Comparison of ENCODE assay signal across 8 mouse cellular contexts in genomic region chr10:7681343-7682025, GRCm38 (mm10). TPM values are rescaled to one million over a fixed set of nuclear protein-coding genes. Genes with fewer than 3 reads are reported as not detected.
DNase-seq lines count a peak whose midpoint lies in the region; ATAC-seq and TF ChIP-seq lines count a peak whose summit lies in the region.

No protein-coding gene starts in this region.

- peak; percentile 71 for DNase-seq in CD4-positive helper T cell, adult 2 months (ENCODE audit: low read depth, low spot score)
- peak; percentile 85 for DNase-seq in brain, embryonic 14.5 days (ENCODE audit: low read depth)
- peak; percentile 67 for DNase-seq in naive thymus-derived CD4-positive, alpha-beta T cell, adult 2 months (ENCODE audit: low read depth)
- DNase-seq in splenic B cell, adult 2 months (ENCODE audit: low read depth, low spot score), result peak; percentile 51

- peak overlapping the region; percentile 99 for H3K27ac ChIP-seq in heart, embryonic 12.5 days (ENCODE audit: poor library complexity, severe bottlenecking)
- peak overlapping the region; percentile 98 for H3K27ac ChIP-seq in kidney, embryonic 16.5 days (ENCODE audit: low read length)
- H3K27ac ChIP-seq in liver, embryonic 12.5 days, result peak overlapping the region; percentile 95

- ATAC-seq in heart, embryonic 12.5 days (ENCODE audit: insufficient number of reproducible peaks, low FRiP score), result peak; percentile 90
- ATAC-seq in kidney, embryonic 16.5 days (ENCODE audit: low FRiP score, low TSS enrichment), result peak; percentile 94
- ATAC-seq in liver, embryonic 12.5 days, result peak; percentile 81

- H3K27me3 ChIP-seq in erythroblast, embryonic 14.5 days (ENCODE audit: control insufficient read depth), result no peaks in the 10 kb centered on the region
- H3K27me3 ChIP-seq in heart, embryonic 12.5 days (replicated peaks), result no peaks in the 10 kb centered on the region
- H3K27me3 ChIP-seq in kidney, embryonic 16.5 days (ENCODE audit: insufficient read depth, low read length), result no peaks in the 10 kb centered on the region
- no peaks in the 10 kb centered on the region for H3K27me3 ChIP-seq in liver, embryonic 12.5 days (replicated peaks)
- H3K27me3 ChIP-seq in splenic B cell, adult 2 months (ENCODE audit: control insufficient read depth, insufficient read depth, low read length, poor library complexity, severe bottlenecking), result no peaks in the 10 kb centered on the region

- peak; percentile 43; the same call in 1 of the 2 replicates for TF ChIP-seq CTCF in brain, embryonic 14.5 days (IDR thresholded peaks at IDR 0.05; ENCODE audit: borderline replicate concordance, extremely low read depth, insufficient read depth, insufficient read length)

- TF ChIP-seq POLR2A in brain, embryonic 14.5 days (IDR thresholded peaks at IDR 0.05; ENCODE audit: borderline replicate concordance, extremely low read depth, insufficient read depth, insufficient read length, poor library complexity, severe bottlenecking), result no peak; the same call in 1 of the 2 replicates

- H3K4me2 ChIP-seq in heart, embryonic 12.5 days, result peak overlapping the region; percentile 89
- peak overlapping the region; percentile 87 for H3K4me2 ChIP-seq in kidney, embryonic 16.5 days (replicated peaks; ENCODE audit: low read depth, low read length)
- peak overlapping the region; percentile 82 for H3K4me2 ChIP-seq in liver, embryonic 12.5 days

- peaks cover 45% of the 10 kb centered on the region for H3K4me1 ChIP-seq in erythroblast, embryonic 14.5 days (ENCODE audit: control insufficient read depth)
- H3K4me1 ChIP-seq in heart, embryonic 12.5 days (replicated peaks), result peaks cover 36% of the 10 kb centered on the region
- H3K4me1 ChIP-seq in kidney, embryonic 16.5 days (ENCODE audit: insufficient read depth, low read length), result peaks cover 31% of the 10 kb centered on the region
- peaks cover 57% of the 10 kb centered on the region for H3K4me1 ChIP-seq in liver, embryonic 12.5 days

- under 1% methylated on average over 64 of the region's 64 CpGs for WGBS in heart, embryonic 12.5 days
- WGBS in kidney, embryonic 16.5 days, result 0% methylated on average over 53 of the region's 64 CpGs
- WGBS in liver, embryonic 12.5 days (ENCODE audit: insufficient replicate concordance), result under 1% methylated on average over 51 of the region's 64 CpGs

- no peaks in the 10 kb centered on the region for H3K9me3 ChIP-seq in erythroblast, embryonic 14.5 days (ENCODE audit: control insufficient read depth, low read length)
- H3K9me3 ChIP-seq in heart, embryonic 12.5 days (replicated peaks), result no peaks in the 10 kb centered on the region
- H3K9me3 ChIP-seq in kidney, embryonic 16.5 days (ENCODE audit: low read length), result no peaks in the 10 kb centered on the region
- H3K9me3 ChIP-seq in liver, embryonic 12.5 days (replicated peaks), result no peaks in the 10 kb centered on the region

- H3K4me3 ChIP-seq in erythroblast, embryonic 14.5 days (replicated peaks), result peak overlapping the region; percentile 95
- peak overlapping the region; percentile 93 for H3K4me3 ChIP-seq in heart, embryonic 12.5 days
- H3K4me3 ChIP-seq in kidney, embryonic 16.5 days (ENCODE audit: low read length), result peak overlapping the region; percentile 95
- H3K4me3 ChIP-seq in liver, embryonic 12.5 days, result peak overlapping the region; percentile 87

- peak overlapping the region; percentile 96 for H3K9ac ChIP-seq in heart, embryonic 12.5 days
- peak overlapping the region; percentile 100 for H3K9ac ChIP-seq in kidney, embryonic 16.5 days (replicated peaks; ENCODE audit: low read length)
- peak overlapping the region; percentile 98 for H3K9ac ChIP-seq in liver, embryonic 12.5 days

- peaks cover 49% of the 10 kb centered on the region for H3K36me3 ChIP-seq in erythroblast, embryonic 14.5 days (ENCODE audit: control insufficient read depth)
- H3K36me3 ChIP-seq in heart, embryonic 12.5 days, result peaks cover 31% of the 10 kb centered on the region
- H3K36me3 ChIP-seq in kidney, embryonic 16.5 days (ENCODE audit: insufficient read depth, low read length), result peaks cover 28% of the 10 kb centered on the region
- H3K36me3 ChIP-seq in liver, embryonic 12.5 days, result peaks cover 41% of the 10 kb centered on the region
- 0 out of 2 replicates have a peak, but pooled peaks cover 1% of the 10 kb centered on the region for H3K36me3 ChIP-seq in splenic B cell, adult 2 months (ENCODE audit: control insufficient read depth, insufficient read depth, low read length, poor library complexity, severe bottlenecking)

RNA-seq across cellular contexts. Expression of gene Lats1, which starts 0.5 kb away (rescaled TPM):
- polyA plus RNA-seq in brain, embryonic 14.5 days (2012; rRNA removed), result 26.6 and 32.1 TPM in 2 replicates
- polyA plus RNA-seq in erythroblast, embryonic 14.5 days (2012), result 0.15 and 0.16 TPM in 2 replicates
- 5.5 and 5.8 TPM in 2 replicates for polyA plus RNA-seq in heart, embryonic 12.5 days (2016; fragmentation: Nextera tagmentation; extraction: Ambion mirVana)
- 7.4 and 9.4 TPM in 2 replicates for polyA plus RNA-seq in kidney, embryonic 16.5 days (2015; fragmentation: Nextera tagmentation; extraction: Ambion mirVana)
- polyA plus RNA-seq in liver, embryonic 12.5 days (2016; fragmentation: Nextera tagmentation; extraction: Ambion mirVana), result 5.1 and 5.2 TPM in 2 replicates

RNA-seq across cellular contexts. Expression of gene Pcmt1, which starts 0.5 kb away (rescaled TPM):
- polyA plus RNA-seq in brain, embryonic 14.5 days (2012; rRNA removed), result 76.2 and 79.2 TPM in 2 replicates
- polyA plus RNA-seq in erythroblast, embryonic 14.5 days (2012), result 8.2 and 8.5 TPM in 2 replicates
- 131 and 134 TPM in 2 replicates for polyA plus RNA-seq in heart, embryonic 12.5 days (2016; fragmentation: Nextera tagmentation; extraction: Ambion mirVana)
- 120 and 124 TPM in 2 replicates for polyA plus RNA-seq in kidney, embryonic 16.5 days (2015; fragmentation: Nextera tagmentation; extraction: Ambion mirVana)
- 115 and 121 TPM in 2 replicates for polyA plus RNA-seq in liver, embryonic 12.5 days (2016; fragmentation: Nextera tagmentation; extraction: Ambion mirVana)

RNA-seq across cellular contexts. Expression of gene Nup43, which starts 14.2 kb away (rescaled TPM):
- polyA plus RNA-seq in brain, embryonic 14.5 days (2012; rRNA removed), result 25.2 and 35.0 TPM in 2 replicates
- 0.03 and 0.23 TPM in 2 replicates for polyA plus RNA-seq in erythroblast, embryonic 14.5 days (2012)
- polyA plus RNA-seq in heart, embryonic 12.5 days (2016; fragmentation: Nextera tagmentation; extraction: Ambion mirVana), result 34.5 and 39.7 TPM in 2 replicates
- polyA plus RNA-seq in kidney, embryonic 16.5 days (2015; fragmentation: Nextera tagmentation; extraction: Ambion mirVana), result 52.2 and 56.8 TPM in 2 replicates
- polyA plus RNA-seq in liver, embryonic 12.5 days (2016; fragmentation: Nextera tagmentation; extraction: Ambion mirVana), result 40.8 and 43.2 TPM in 2 replicates

RNA-seq across cellular contexts. Expression of gene Katna1, which starts 44.3 kb away (rescaled TPM):
- 13.6 and 17.5 TPM in 2 replicates for polyA plus RNA-seq in brain, embryonic 14.5 days (2012; rRNA removed)
- polyA plus RNA-seq in erythroblast, embryonic 14.5 days (2012), result 0.19 and 0.23 TPM in 2 replicates
- 33.4 and 37.0 TPM in 2 replicates for polyA plus RNA-seq in heart, embryonic 12.5 days (2016; fragmentation: Nextera tagmentation; extraction: Ambion mirVana)
- 57.5 and 58.7 TPM in 2 replicates for polyA plus RNA-seq in kidney, embryonic 16.5 days (2015; fragmentation: Nextera tagmentation; extraction: Ambion mirVana)
- 41.1 and 42.1 TPM in 2 replicates for polyA plus RNA-seq in liver, embryonic 12.5 days (2016; fragmentation: Nextera tagmentation; extraction: Ambion mirVana)

Comparison
In these comparisons a context has a peak if more than half of its experiments do, and no peak if none do; other contexts are left out.
1. Peak in every context shown above with its lines: DNase-seq, ATAC-seq, H3K4me3 ChIP-seq and H3K27ac ChIP-seq.
2. RNA of gene Nup43, which starts 14.2 kb away (polyA plus RNA-seq): 52.2 to 56.8 TPM in kidney, embryonic 16.5 days, 40.8 to 43.2 TPM in liver, embryonic 12.5 days, 34.5 to 39.7 TPM in heart, embryonic 12.5 days and 25.2 to 35.0 TPM in brain, embryonic 14.5 days; 0.03 to 0.23 TPM in erythroblast, embryonic 14.5 days; every median in the first group is over 10 times any median in the second.